Mouse (Mus musculus) mesoderm, embryonic 11.5 days (tissue): ENCODE measurements at regions not wholly inside any gene's neighbourhood (a gene's known extent, or its start where the extent isn't known, plus 50 kb on each side); places are given as distances from the start of the nearest gene placed in this dataset.

Experiments
- DNase-seq: peaks from one replicate; pipeline ENCODE4 v3.0.0-alpha.2; 2012; ENCODE audit warnings: low read depth, low spot score

DNA sequence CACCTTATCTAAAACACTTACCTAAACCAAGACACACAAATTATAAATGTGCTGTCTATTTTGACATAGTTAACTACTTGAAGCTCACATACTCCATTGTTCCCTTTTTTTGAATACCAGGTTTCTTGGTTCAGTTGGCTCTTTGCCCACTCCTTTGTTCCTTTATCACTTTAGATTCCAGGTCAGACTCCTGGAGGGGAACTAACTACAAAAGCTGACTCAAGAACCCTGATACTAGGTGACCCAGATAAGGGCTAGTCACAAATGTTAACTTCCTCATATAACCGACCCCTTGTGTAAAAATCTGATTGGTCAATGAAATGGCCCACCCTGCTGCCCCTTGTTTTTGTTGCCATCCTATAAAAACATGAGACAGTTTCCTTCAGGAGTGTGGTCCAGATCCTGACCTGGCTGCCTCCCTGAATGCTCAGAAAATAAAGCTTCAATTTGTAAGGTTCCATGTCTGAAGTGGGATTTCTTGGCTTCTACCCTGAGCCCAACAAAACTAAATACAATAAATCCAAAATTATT, 593.9 kb downstream of the Slco4c1 start:
- DNase-seq = no peak

DNA sequence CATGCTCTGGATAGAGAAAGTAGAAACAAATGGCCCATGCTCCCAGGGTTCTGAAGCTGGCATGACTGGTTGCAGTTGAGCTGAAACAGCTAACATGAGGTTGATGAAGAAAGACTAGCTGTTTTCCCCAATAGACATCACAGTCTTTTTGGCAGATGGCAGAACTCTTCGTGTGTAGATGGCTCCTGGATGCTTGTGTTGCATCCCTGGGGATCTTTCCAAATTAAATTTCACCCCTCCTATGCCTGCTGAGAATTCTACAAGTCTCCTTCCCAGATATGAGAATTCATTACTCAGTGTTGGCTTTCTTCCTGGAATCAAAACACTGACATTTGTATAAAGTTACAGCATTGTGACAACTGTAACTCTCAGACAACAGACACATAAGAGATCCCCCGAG, 595.3 kb downstream of the Slco4c1 start:
- DNase-seq = no peak
